Mouse (Mus musculus) neural tube, embryonic 11.5 days (tissue): Measurements from ENCODE around the gene Clec4f. TPM values are rescaled to one million over a fixed set of nuclear protein-coding genes. Genes with fewer than 3 reads are reported as not detected.

Experiments used
- ATAC-seq: fragments of 200-750 bp; cut with Nextera tagmentation; 2 replicates; pipeline ENCODE4 v1.8.0; 2017; ENCODE audit warnings: moderate number of reproducible peaks, mild to moderate bottlenecking, moderate TSS enrichment, moderate library complexity; ENCODE audit not compliant: insufficient read depth, low FRiP score, low TSS enrichment
- DNase-seq: peaks from one replicate; pipeline ENCODE4 v3.0.0-alpha.2; 2015; ENCODE audit warnings: low spot score
- H3K27ac ChIP-seq: fragments of 300-500 bp; sonication (generic); 2 replicates; pipeline ENCODE4 v1.5.1; 2014; ENCODE audit warnings: low read depth, mild to moderate bottlenecking, low read length
- H3K27me3 ChIP-seq: fragments of 300-500 bp; sonication (generic); 2 replicates; pipeline ENCODE4 v1.6.1; 2014; ENCODE audit warnings: mild to moderate bottlenecking, low read length, mixed read lengths; ENCODE audit not compliant: control insufficient read depth, insufficient read depth
- H3K36me3 ChIP-seq: fragments of 300-500 bp; sonication (generic); 2 replicates; pipeline ENCODE4 v1.6.1; 2014; ENCODE audit warnings: mild to moderate bottlenecking, low read length, moderate library complexity, mixed read lengths; ENCODE audit not compliant: control insufficient read depth, insufficient read depth
- H3K4me1 ChIP-seq: fragments of 300-500 bp; sonication (generic); 2 replicates; pipeline ENCODE4 v1.6.1; 2014; ENCODE audit warnings: low read length, mixed read lengths; ENCODE audit not compliant: control insufficient read depth, insufficient read depth
- H3K4me2 ChIP-seq: fragments of 300-500 bp; sonication (generic); 2 replicates; pipeline ENCODE4 v1.6.1; 2014; ENCODE audit warnings: low read depth, mild to moderate bottlenecking, moderate library complexity
- H3K4me3 ChIP-seq: fragments of 300-500 bp; sonication (generic); 2 replicates; pipeline ENCODE4 v1.5.1; 2014; ENCODE audit warnings: low read depth, low read length
- H3K9ac ChIP-seq: fragments of 300-500 bp; sonication (generic); 2 replicates; pipeline ENCODE4 v1.6.1; 2014; ENCODE audit warnings: mild to moderate bottlenecking, low read length
- H3K9me3 ChIP-seq: fragments of 300-500 bp; sonication (generic); 2 replicates; pipeline ENCODE4 v1.6.1; 2016; ENCODE audit warnings: low read length; ENCODE audit not compliant: control insufficient read depth
- WGBS: fragments of 180-500 bp; shearing (Covaris S2); extraction: QIAGEN DNeasy Blood & Tissue Kit; methylation state at CpG from one replicate; pipeline ENCODE4 v1.1.7; 2014; 5-methylcytosine and 5-hydroxymethylcytosine counted together
- polyA plus RNA-seq: library from polyadenylated mRNA; unstranded; fragments of >200 nt; fragmentation: Nextera tagmentation; extraction: Ambion mirVana; gene quantifications from 2 replicates; pipeline ENCODE4 v1.2.1, GENCODE M21; 2014

Clec4f gene
- polyA plus RNA-seq, 1 experiment from 2014 or later = not detected

GRCm38 (mm10) chr6:83617581-83618335, 38.2 kb downstream of the Clec4f start:
- Histone ChIP-seq H3K4me1 (no peaks in the 10 kb centered on the region), H3K36me3 (no peaks in the 10 kb centered on the region), H3K4me2 (no peak overlapping the region), H3K4me3 (no peak overlapping the region), H3K9me3 (no peaks in the 10 kb centered on the region), H3K27ac (no peak overlapping the region), H3K9ac (no peak overlapping the region), H3K27me3 (no peaks in the 10 kb centered on the region)
- WGBS = 87% methylated on average over 15 of the region's 15 CpGs
- DNase-seq = no peak
- no peak for ATAC-seq

- Histone ChIP-seq H3K27me3 (no peaks in the 10 kb centered on the region), H3K4me2 (no peak overlapping the region), H3K36me3 (no peaks in the 10 kb centered on the region), H3K4me3 (no peak overlapping the region), H3K9me3 (no peaks in the 10 kb centered on the region), H3K27ac (no peak overlapping the region), H3K4me1 (no peaks in the 10 kb centered on the region), H3K9ac (no peak overlapping the region)
- DNase-seq (no peak), ATAC-seq (no peak)
- WGBS = 82% methylated on average over 5 of the region's 5 CpGs
Measured at GRCm38 (mm10) chr6:83616512-83616911, 39.5 kb downstream of the Clec4f start.

GRCm38 (mm10) chr6:83614469-83614868, 41.5 kb downstream of the Clec4f start:
- 92% methylated on average over 4 of the region's 4 CpGs for WGBS
- Histone ChIP-seq H3K4me1 (no peaks in the 10 kb centered on the region), H3K9ac (no peak overlapping the region), H3K27ac (no peak overlapping the region), H3K9me3 (no peaks in the 10 kb centered on the region), H3K27me3 (no peaks in the 10 kb centered on the region), H3K36me3 (no peaks in the 10 kb centered on the region), H3K4me2 (no peak overlapping the region), H3K4me3 (no peak overlapping the region)
- DNase-seq = no peak
- ATAC-seq = no peak

GRCm38 (mm10) chr6:83612976-83613375, 43.0 kb downstream of the Clec4f start:
- WGBS = 96% methylated on average over 1 of the region's 1 CpGs
- Histone ChIP-seq H3K9ac (no peak overlapping the region), H3K27ac (no peak overlapping the region), H3K9me3 (no peaks in the 10 kb centered on the region), H3K27me3 (no peaks in the 10 kb centered on the region), H3K4me3 (no peak overlapping the region), H3K4me1 (no peaks in the 10 kb centered on the region), H3K36me3 (no peaks in the 10 kb centered on the region), H3K4me2 (no peak overlapping the region)
- no peak for DNase-seq
- no peak for ATAC-seq

GRCm38 (mm10) chr6:83599636-83600174, 56.3 kb downstream of the Clec4f start:
- no peaks in the 10 kb centered on the region for H3K4me1 ChIP-seq
- no peak for ATAC-seq
- no peak overlapping the region for H3K27ac ChIP-seq
- DNase-seq = no peak
- no peaks in the 10 kb centered on the region for H3K27me3 ChIP-seq
- H3K4me2 ChIP-seq = no peak overlapping the region
- 83% methylated on average over 6 of the region's 6 CpGs for WGBS
- H3K9ac ChIP-seq = no peak overlapping the region
- no peaks in the 10 kb centered on the region for H3K36me3 ChIP-seq
- H3K4me3 ChIP-seq = no peak overlapping the region
- no peaks in the 10 kb centered on the region for H3K9me3 ChIP-seq

- H3K4me1 ChIP-seq = no peaks in the 10 kb centered on the region
- DNase-seq (no peak), ATAC-seq (0 out of 2 replicates have a peak, but pooled peaks have one; percentile 27)
- H3K36me3 ChIP-seq = no peaks in the 10 kb centered on the region
- H3K9me3 ChIP-seq = no peaks in the 10 kb centered on the region
- WGBS = 35% methylated on average over 24 of the region's 24 CpGs
- H3K9ac ChIP-seq = peak overlapping the region; percentile 53
- H3K4me2 ChIP-seq = peak overlapping the region; percentile 44
- H3K27me3 ChIP-seq = no peaks in the 10 kb centered on the region
- H3K27ac ChIP-seq = no peak overlapping the region
- peak overlapping the region; percentile 31 for H3K4me3 ChIP-seq
Measured at GRCm38 (mm10) chr6:83599060-83599550, 56.9 kb downstream of the Clec4f start.

GRCm38 (mm10) chr6:83598646-83599045, 57.3 kb downstream of the Clec4f start:
- Histone ChIP-seq H3K4me1 (no peaks in the 10 kb centered on the region), H3K9me3 (no peaks in the 10 kb centered on the region), H3K27me3 (no peaks in the 10 kb centered on the region), H3K4me3 (peak overlapping the region; percentile 31), H3K4me2 (peak overlapping the region; percentile 44), H3K36me3 (no peaks in the 10 kb centered on the region), H3K9ac (peak overlapping the region; percentile 53), H3K27ac (no peak overlapping the region)
- whole genome bisulfite sequencing = 10% methylated on average over 9 of the region's 9 CpGs
- DNase-seq (peak; percentile 69), ATAC-seq (no peak)

GRCm38 (mm10) chr6:83597988-83598387, 58.0 kb downstream of the Clec4f start:
- H3K27me3 ChIP-seq = no peaks in the 10 kb centered on the region
- H3K4me3 ChIP-seq = no peak overlapping the region
- H3K4me2 ChIP-seq = no peak overlapping the region
- WGBS = 66% methylated on average over 3 of the region's 3 CpGs
- no peaks in the 10 kb centered on the region for H3K9me3 ChIP-seq
- ATAC-seq = no peak
- H3K36me3 ChIP-seq = no peaks in the 10 kb centered on the region
- H3K4me1 ChIP-seq = no peaks in the 10 kb centered on the region
- H3K27ac ChIP-seq = no peak overlapping the region
- H3K9ac ChIP-seq = no peak overlapping the region
- DNase-seq = no peak

GRCm38 (mm10) chr6:83595035-83595434, 61.0 kb downstream of the Clec4f start:
- DNase-seq = no peak
- Histone ChIP-seq H3K9me3 (no peaks in the 10 kb centered on the region), H3K36me3 (no peaks in the 10 kb centered on the region), H3K4me2 (no peak overlapping the region), H3K27ac (no peak overlapping the region), H3K9ac (no peak overlapping the region), H3K4me3 (no peak overlapping the region), H3K4me1 (no peaks in the 10 kb centered on the region), H3K27me3 (no peaks in the 10 kb centered on the region)
- no peak for ATAC-seq
- WGBS = 88% methylated on average over 2 of the region's 2 CpGs
